Mouse (Mus musculus) T-helper 2 cell (primary cell): ENCODE measurements at regions not wholly inside any gene's neighbourhood (a gene's known extent, or its start where the extent isn't known, plus 50 kb on each side); places are given as distances from the start of the nearest gene placed in this dataset.

Experiments
- in situ Hi-C: fragments of 300-600 bp; cut with MboI, MseI; formaldehyde crosslinking; loops from one replicate; pipeline ENCODE4 v1.15.1; 2025; ENCODE audit warnings: high pct_unique_total_duplicates

- in situ Hi-C loops, result no loop called here
These were observed 264.4 kb downstream of the Cbln1 start for GRCm38 (mm10) chr8:87208036-87208435.

- in situ Hi-C loops, result no loop called here
These were observed 269.7 kb downstream of the Cbln1 start for GRCm38 (mm10) chr8:87202639-87203160.

GRCm38 (mm10) chr8:87199461-87200131 lies 272.8 kb downstream of the Cbln1 start:
- in situ Hi-C loops, result no loop called here

- in situ Hi-C loops, result no loop called here
These were observed 274.4 kb downstream of the Cbln1 start for GRCm38 (mm10) chr8:87197867-87198536.

DNA sequence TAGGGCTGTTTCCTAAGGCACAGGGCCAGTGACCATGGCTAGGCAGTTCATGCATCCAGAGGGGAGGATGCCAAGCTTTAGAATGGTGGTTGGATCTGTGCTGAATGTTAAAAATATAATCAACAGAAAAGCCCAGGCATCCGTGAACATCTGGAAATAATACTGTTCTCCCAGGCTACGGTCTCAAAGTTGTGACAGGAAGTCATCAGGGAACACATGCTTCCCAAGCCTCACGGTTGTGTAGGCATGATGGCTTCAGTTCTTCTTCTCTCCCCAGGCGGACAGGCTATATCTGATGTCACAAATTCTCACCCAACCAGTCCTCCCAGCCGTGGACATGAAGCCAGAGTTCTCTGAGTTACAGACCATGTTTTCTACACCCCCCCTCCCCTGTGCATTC lies 275.4 kb downstream of the Cbln1 start:
- in situ Hi-C loops, result no loop called here

DNA sequence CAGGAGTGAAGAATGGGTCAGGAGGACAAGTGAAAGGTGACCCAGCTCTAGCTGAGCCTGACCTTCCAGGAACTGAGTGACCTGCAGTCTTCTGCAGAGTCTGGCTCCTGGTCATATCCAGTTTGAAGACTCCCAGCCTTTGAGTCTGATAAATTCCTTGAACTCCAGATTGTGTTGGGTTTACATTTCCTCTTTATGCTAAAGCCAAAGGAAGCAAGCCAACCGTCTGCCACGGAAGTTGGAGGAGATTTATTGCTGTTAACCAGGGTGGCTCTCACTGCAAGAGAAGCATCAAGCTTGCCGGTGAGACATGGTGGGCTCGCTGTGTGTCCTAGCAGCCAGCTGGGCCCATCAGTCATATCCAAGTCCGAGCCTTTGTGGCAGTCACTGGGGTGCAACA lies 276.4 kb downstream of the Cbln1 start:
- in situ Hi-C loops, result no loop called here

DNA sequence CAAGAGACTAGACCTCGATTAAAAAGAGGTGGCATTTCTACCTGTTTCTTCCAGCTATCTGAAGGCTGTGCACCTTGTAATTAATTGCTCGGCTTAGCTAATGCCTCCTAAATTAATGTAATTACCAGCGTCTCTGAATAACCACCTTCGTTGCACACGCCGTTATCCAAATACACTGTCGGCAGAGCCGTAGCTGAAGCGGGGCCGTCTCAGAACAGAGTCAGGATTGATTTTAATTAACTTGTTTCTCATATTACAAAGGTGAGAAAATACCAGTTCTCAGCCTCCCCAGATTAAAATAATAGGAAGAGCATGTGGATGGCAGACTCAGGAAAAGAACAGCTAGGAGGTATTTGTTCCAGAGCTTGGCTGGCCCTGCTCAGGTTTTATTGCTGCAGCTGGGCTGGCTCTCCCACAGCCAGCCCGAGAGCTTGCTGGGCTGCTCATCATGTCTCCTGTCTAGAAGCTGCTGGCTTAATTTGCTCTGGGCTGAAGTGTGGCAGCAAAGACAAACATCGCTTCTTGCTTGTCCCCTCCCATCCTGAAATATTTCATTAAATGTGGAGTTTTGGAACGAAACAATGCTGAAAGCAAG lies 282.5 kb downstream of the Cbln1 start:
- in situ Hi-C loops, result no loop called here

- in situ Hi-C loops, result no loop called here
These were observed 289.5 kb downstream of the Cbln1 start for GRCm38 (mm10) chr8:87182888-87183287.

GRCm38 (mm10) chr8:87178561-87178960 lies 293.5 kb upstream of the N4bp1 start:
- in situ Hi-C loops, result no loop called here

GRCm38 (mm10) chr8:87177620-87178019 lies 292.6 kb upstream of the N4bp1 start:
- in situ Hi-C loops, result no loop called here

DNA sequence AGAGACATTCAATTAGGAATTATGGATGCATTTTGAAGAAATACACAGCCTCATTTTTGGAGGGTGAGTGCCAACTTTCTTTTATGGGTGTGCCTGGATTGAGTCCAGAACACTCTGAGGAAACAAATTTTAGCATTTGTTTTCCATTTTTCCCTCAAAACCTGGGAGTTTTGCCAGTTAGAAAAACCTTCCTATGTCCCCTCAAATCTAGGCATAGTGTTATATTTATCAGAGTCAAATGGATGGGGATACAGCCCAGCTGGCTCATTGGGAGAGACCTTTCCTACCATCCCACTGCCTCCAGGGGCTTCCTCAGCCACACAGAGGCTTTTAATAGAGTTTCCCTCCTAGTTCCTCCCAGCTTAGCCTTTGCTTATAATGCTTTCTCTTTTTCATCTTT lies 290.0 kb upstream of the N4bp1 start:
- in situ Hi-C loops, result no loop called here

DNA sequence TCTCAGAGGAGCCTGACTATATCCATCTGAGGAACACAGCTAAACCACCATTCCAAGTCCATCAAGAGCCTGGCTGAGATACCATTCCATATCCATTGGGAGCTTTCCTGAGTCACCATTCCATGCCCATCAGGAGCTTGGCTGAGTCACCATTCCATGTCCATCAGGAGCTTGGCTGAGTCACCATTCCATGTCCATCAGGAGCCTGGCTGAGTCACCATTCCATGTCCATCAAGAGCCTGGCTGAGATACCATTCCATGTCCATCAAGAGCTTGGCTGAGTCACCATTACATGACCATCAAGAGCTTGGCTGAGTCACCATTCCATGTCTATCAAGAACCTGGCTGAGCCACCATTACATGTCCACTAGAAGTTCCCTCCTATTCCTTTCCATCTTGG lies 288.7 kb upstream of the N4bp1 start:
- in situ Hi-C loops, result no loop called here

DNA sequence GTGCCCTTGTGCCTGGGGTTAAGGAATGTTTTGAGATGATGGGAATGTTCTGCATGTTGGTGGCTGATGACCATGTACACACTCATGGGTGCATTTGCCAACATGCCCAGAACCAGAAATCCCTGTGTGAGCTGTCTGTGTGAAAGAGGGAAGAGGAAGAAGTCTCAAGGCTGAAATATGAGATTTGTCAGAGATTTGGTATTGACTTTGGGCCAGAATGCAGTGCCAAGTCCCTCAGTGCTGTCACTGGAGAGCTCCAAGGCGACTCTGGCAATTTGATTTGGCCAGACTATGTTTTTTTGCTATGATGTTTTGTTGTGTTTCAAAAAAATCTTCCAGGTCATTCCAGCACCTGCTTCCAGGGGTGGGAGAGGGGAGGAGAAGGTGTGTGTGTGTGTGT lies 281.7 kb upstream of the N4bp1 start:
- in situ Hi-C loops, result no loop called here

- in situ Hi-C loops, result no loop called here
These were observed 275.4 kb upstream of the N4bp1 start for GRCm38 (mm10) chr8:87160416-87160815.

- in situ Hi-C loops, result no loop called here
These were observed 273.3 kb upstream of the N4bp1 start for GRCm38 (mm10) chr8:87158322-87158721.

GRCm38 (mm10) chr8:87155819-87156425 lies 270.9 kb upstream of the N4bp1 start:
- in situ Hi-C loops, result no loop called here

DNA sequence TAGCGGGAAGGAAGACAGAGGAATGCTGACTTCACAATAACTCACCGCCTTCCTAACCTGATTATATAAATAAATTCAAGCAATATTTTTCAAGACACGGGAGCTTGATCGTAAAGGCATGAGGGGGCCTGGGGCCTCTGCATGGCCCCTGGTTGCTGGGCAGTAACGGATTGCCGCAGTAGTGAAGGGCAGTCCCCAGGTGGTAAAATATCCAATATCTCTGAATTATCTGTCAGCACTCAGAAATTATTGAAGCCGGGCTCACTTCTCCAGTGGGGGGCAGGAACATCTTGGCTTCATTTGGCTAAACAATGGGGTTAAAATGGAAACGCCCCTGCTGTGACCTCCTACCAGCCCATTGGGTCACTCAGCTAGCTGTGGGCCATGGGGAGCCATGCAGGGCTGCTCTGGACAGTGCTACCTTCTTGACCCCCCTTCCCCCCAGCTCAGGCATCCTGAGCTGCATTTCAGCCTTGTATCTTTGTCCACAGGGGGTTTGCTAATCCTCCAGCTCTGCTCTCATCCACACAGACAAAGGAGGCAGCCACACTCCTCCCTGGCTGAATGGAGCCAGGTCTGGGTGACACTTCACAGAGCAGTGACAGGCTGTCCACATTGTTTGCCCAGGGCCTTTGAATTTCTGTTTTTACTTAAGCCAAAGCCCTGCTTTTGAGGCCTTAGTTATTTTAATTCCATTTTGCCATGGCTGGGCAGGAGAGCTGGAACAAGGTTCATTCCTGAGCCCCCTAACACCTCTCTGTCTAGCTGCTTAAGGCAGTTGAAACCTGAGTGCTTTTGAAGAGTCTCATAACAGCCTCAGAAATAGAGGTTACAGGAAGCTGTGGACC lies 267.2 kb upstream of the N4bp1 start:
- in situ Hi-C loops, result no loop called here

GRCm38 (mm10) chr8:87148853-87149252 lies 263.8 kb upstream of the N4bp1 start:
- in situ Hi-C loops, result no loop called here

DNA sequence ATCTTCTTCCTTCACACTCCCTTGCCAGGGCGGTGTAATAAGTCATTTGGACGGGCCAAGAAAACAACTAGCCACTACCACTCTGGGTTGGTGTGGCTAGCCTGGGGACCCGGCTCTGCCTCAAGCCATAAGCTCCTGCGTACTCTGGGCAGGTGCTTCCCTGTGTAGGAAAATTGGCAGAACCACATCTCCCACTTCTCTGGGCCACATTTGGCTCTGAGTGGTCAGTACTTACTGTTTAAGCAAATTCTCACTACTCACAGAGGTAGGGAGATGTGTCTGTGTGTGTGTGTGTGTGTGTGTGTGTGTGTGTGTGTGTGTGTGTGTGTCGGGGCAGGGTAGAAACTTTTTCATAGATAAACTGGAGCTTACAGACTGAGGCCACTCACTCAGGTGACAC lies 262.6 kb upstream of the N4bp1 start:
- in situ Hi-C loops, result no loop called here

DNA sequence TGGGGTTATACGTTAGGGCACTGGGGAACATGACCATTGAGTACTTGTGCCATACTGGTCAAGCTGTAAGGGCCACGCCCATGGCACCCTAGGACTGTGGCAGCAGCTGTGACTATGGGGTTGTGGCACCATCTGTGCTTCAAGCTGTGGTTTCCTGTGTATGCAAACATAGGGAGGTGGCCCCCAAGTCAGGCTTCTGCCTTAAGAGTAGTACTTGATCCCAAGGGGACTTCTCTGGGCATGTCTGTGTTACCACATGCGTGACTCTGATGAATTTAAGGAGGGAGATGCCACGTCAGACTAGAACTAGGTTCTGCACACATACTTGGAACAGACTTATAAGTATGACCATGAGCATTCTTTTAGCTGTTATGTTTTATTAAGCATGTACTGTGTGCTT lies 252.4 kb upstream of the N4bp1 start:
- in situ Hi-C loops, result no loop called here

DNA sequence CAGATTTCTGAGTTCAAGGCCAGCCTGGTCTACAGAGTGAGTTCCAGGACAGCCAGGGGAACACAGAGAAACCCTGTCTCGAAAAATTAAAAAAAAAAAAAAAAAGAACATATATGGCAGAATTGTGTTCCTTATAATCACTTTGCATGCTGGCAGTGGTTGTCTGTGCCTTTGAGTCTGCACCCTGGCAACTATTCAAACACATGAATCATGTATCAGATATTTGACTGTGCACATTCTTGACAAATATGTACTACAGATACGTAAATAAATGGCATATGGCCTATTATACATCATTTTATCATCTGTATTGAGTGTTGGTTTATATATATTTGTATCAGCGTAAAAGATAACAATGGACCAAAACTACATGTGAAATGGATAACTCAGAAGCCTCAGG lies 246.7 kb upstream of the N4bp1 start:
- in situ Hi-C loops, result no loop called here

DNA sequence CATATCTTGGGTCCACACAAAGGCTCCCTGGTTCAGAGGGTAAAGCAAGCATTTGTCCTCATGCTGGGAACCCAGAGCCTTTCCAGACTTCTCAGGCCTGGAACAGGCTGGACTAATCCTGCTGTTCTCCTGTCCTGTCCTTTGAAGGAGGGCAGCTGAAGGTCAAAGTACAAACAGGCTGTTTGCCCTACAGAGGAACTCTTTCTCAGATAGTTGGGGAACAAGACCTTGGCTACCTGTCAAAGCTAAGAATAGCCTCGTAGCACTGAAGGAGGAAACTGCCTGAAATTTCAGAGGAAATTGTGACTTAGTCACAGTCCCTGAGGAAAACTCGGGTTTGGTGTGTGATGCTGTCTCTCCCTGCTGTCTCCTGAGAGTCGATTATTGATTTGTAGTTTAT lies 245.6 kb upstream of the N4bp1 start:
- in situ Hi-C loops, result no loop called here
